Mouse (Mus musculus) heart, adult 2 months (tissue): ENCODE results near the gene Ccno.

Experiments used
- CTCF ChIP-seq: fragments of 200-600 bp; IDR thresholded peaks from 2 replicates; pipeline ENCODE4 v1.8.1; 2022; ENCODE audit warnings: antibody characterized with exemption, mild to moderate bottlenecking, moderate library complexity
- POLR2A ChIP-seq: fragments of 200-500 bp; IDR thresholded peaks from 2 replicates; pipeline ENCODE4 v1.6.1; 2011; ENCODE audit warnings: mild to moderate bottlenecking, low read depth, low read length, control low read depth; ENCODE audit not compliant: insufficient read depth

GRCm38 (mm10) chr13:112963081-112963480 is 24.5 kb upstream of the Ccno start:
- TF ChIP-seq CTCF (no peak), POLR2A (no peak)
